Mouse (Mus musculus) stomach, postnatal 0 days (tissue): Measurements from ENCODE around the gene Gm49403.

ENCODE experiments used
- CTCF ChIP-seq: IDR thresholded peaks from 2 replicates; pipeline ENCODE4 v1.5.1; 2016; ENCODE audit warnings: antibody characterized with exemption, low read depth, mild to moderate bottlenecking, moderate library complexity
- EP300 ChIP-seq: optimal IDR thresholded peaks from 2 replicates; pipeline ENCODE3; 2016; ENCODE audit warnings: antibody characterized with exemption

GRCm38 (mm10) chr19:8899079-8899478 is 15.3 kb downstream of the Gm49403 start:
- TF ChIP-seq CTCF, result no peak
- no peak for TF ChIP-seq EP300
